Mouse (Mus musculus): Measurements from ENCODE around the gene Ifi35.

DNA sequence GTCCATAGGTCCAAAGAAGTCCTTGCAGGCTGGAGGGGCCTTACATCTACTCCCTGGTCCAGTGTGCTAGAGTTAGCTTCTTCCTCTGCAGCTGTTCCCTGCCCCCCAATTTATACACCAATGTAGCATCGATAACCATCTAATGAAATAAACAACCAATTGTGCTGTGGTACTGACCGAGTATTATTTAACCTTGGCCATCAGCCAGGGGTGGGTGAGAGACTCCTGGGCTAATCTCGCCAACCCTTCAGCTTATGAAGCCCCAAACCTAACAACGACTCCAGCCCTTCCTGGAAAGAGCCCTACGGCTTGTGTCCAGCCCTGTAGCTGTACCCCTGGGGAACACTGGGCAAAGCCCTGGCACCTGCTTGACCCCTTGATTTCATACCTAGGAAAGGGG is 26.1 kb downstream of the Ifi35 start:
- no peak for TF ChIP-seq POLR2A (IDR thresholded peaks at IDR 0.05; ENCODE audit: borderline replicate concordance, extremely low read depth, insufficient read depth, insufficient read length, poor library complexity, severe bottlenecking)
- no peak for TF ChIP-seq CTCF (IDR thresholded peaks at IDR 0.05; ENCODE audit: borderline replicate concordance, extremely low read depth, insufficient read depth, insufficient read length)
